Mouse (Mus musculus): ENCODE data around the gene Slc35f1. TPM values are rescaled to one million over a fixed set of nuclear protein-coding genes. Genes with fewer than 3 reads are reported as not detected.

The Slc35f1 gene
- polyA plus RNA-seq (2012; rRNA removed), result 0.02 TPM in 2 replicates

GRCm38 (mm10) chr10:52690334-52690991, at the start of gene Slc35f1:
TSS of gene Slc35f1 (plus strand) at chr10:52690533.
- TF ChIP-seq CTCF (IDR thresholded peaks at IDR 0.05; ENCODE audit: control insufficient read depth, insufficient read depth, insufficient replicate concordance, low read depth, low read length), result peak; percentile 56
- TF ChIP-seq POLR2A (IDR thresholded peaks at IDR 0.05; ENCODE audit: control insufficient read depth, low read depth, low read length), result no peak

GRCm38 (mm10) chr10:52671234-52671633, 19.1 kb upstream of the Slc35f1 start:
- Histone ChIP-seq H3K4me3 (ENCODE audit: control insufficient read depth, low read depth, low read length) (no peak overlapping the region), H3K4me1 (ENCODE audit: control insufficient read depth, insufficient read depth, low read length) (no peaks in the 10 kb centered on the region), H3K36me3 (ENCODE audit: control insufficient read depth, insufficient read depth, low read length) (no peaks in the 10 kb centered on the region), H3K27me3 (ENCODE audit: control insufficient read depth, insufficient read depth, low read length) (no peaks in the 10 kb centered on the region), H3K27ac (ENCODE audit: control insufficient read depth, insufficient read depth, low read depth, low read length) (no peak overlapping the region)
- no peak for TF ChIP-seq CTCF (IDR thresholded peaks at IDR 0.05; ENCODE audit: control insufficient read depth, insufficient read depth, insufficient replicate concordance, low read depth, low read length)
- TF ChIP-seq POLR2A (IDR thresholded peaks at IDR 0.05; ENCODE audit: control insufficient read depth, low read depth, low read length), result no peak

More at GRCm38 (mm10) chr10:52690334-52690991, at the start of gene Slc35f1:
- peaks cover 11% of the 10 kb centered on the region for H3K4me1 ChIP-seq (ENCODE audit: control insufficient read depth, insufficient read depth, low read length)
- no peak within 1 kb of the TSS for H3K27ac ChIP-seq (ENCODE audit: control insufficient read depth, insufficient read depth, low read depth, low read length)
- peak within 1 kb of the TSS; percentile 64 for H3K4me3 ChIP-seq (ENCODE audit: control insufficient read depth, low read depth, low read length)
- H3K27me3 ChIP-seq (ENCODE audit: control insufficient read depth, insufficient read depth, low read length), result no peaks in the 10 kb centered on the region
- no peaks in the 10 kb centered on the region for H3K36me3 ChIP-seq (ENCODE audit: control insufficient read depth, insufficient read depth, low read length)

DNA sequence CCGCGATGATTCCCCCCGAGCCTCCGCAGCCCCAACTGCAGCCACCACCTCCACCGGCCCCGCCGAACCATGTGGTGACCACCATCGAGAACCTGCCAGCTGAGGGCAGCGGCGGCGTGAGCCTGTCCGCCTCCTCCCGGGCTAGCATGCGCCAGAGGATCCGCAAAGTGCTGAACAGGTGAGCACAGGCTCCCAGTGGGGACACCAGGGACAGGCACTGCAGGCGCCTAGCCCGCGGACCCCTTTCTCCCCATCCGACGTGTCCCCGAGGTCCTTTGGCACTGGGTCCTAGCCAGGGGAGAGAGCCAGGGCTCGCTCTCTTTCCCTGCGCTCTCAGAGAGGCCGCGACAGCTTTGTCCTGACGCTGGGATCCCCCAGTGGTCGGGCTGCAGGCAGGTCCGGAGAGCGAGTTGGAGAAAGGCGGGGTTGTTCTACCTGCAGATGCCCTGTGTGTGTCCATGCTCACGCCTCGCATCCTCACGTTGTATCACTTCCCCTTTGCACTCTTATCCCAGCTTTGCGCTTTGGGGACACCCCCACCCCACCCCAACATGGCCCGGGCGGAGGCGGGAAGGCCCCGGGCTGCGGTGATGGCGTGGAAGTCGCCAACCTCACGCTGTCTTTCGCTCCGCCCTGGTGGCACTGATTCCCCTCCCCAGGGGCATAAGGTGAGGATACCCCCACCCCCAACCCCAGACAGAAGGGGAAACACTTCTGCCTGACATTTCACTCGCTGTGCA, 829 bp downstream of the Slc35f1 start:
- peak overlapping the region; percentile 64 for H3K4me3 ChIP-seq (ENCODE audit: control insufficient read depth, low read depth, low read length)
- H3K36me3 ChIP-seq (ENCODE audit: control insufficient read depth, insufficient read depth, low read length), result no peaks in the 10 kb centered on the region
- no peaks in the 10 kb centered on the region for H3K27me3 ChIP-seq (ENCODE audit: control insufficient read depth, insufficient read depth, low read length)
- H3K4me1 ChIP-seq (ENCODE audit: control insufficient read depth, insufficient read depth, low read length), result peaks cover 11% of the 10 kb centered on the region
- no peak overlapping the region for H3K27ac ChIP-seq (ENCODE audit: control insufficient read depth, insufficient read depth, low read depth, low read length)
- TF ChIP-seq CTCF (IDR thresholded peaks at IDR 0.05; ENCODE audit: control insufficient read depth, insufficient read depth, insufficient replicate concordance, low read depth, low read length) (no peak), POLR2A (IDR thresholded peaks at IDR 0.05; ENCODE audit: control insufficient read depth, low read depth, low read length) (no peak)

DNA sequence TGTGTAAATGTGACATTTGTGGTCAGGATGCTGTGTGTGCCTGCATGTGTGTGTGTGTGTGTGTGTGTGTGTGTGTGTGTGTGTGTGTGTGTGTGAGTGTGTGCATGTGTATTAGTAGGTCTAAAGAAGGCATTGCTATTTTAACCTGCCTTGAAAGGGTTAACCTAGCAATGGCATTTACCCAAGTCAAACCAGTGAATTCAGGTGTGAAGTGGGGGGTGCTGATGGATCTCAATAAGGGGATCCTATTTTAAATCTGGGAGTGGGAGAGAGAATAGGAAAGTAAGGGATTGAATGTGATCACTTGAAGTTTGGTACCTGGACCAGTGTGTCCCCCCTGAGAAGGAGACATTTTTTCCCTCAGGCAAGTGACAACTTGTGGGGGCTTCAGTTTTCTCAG, 13.4 kb downstream of the Slc35f1 start:
- H3K27me3 ChIP-seq (ENCODE audit: control insufficient read depth, insufficient read depth, low read length), result no peaks in the 10 kb centered on the region
- TF ChIP-seq CTCF (IDR thresholded peaks at IDR 0.05; ENCODE audit: control insufficient read depth, insufficient read depth, insufficient replicate concordance, low read depth, low read length) (no peak), POLR2A (IDR thresholded peaks at IDR 0.05; ENCODE audit: control insufficient read depth, low read depth, low read length) (no peak)
- H3K4me3 ChIP-seq (ENCODE audit: control insufficient read depth, low read depth, low read length), result no peak overlapping the region
- no peaks in the 10 kb centered on the region for H3K4me1 ChIP-seq (ENCODE audit: control insufficient read depth, insufficient read depth, low read length)
- H3K27ac ChIP-seq (ENCODE audit: control insufficient read depth, insufficient read depth, low read depth, low read length), result no peak overlapping the region
- H3K36me3 ChIP-seq (ENCODE audit: control insufficient read depth, insufficient read depth, low read length), result no peaks in the 10 kb centered on the region

DNA sequence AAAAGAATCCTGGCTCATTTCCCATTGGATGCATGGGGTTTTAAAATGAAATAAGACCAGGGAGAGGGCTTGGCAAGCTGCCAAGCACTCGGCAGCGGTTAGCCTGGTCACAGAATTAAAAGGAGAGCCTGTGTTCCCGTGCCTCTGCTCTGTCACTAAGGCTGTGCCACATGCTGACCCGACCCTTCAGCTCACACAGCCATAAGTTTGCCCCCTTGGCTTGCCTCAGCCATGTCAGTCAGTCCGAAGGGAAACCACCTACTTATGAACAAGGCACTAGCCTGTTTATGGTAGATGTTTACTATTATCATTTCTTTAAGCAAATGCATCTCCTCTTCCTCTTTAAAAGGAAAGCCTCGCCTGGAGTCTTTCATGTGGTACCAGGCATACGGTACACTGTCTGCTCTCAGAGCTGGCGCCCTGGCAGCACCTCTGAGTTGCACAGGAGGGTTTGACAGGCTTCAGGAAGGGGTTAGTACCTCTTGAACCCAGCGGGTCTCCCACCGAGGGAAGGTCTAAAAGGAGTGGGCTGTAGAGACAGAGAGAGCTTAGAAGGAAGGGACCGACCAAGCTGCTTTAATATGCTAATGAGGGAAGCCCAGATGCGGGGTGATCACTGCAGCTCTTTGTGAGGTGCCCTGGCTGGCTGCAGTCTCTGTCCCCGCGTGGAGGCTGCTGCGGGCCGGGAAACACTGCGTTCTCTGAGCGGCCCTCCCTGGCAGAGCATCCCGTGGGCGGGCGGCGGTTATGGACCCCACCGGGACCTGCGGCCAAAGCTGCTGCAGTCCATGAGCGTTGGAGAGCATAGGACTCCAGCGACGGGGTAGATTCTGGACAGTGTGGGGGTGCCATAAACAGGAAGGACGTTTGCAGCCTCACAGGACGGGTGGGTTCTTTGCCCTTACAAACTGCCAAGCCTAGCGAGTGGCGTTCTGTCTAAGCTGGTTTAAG, 14.0 kb downstream of the Slc35f1 start:
- Histone ChIP-seq H3K27ac (ENCODE audit: control insufficient read depth, insufficient read depth, low read depth, low read length) (no peak overlapping the region), H3K4me1 (ENCODE audit: control insufficient read depth, insufficient read depth, low read length) (no peaks in the 10 kb centered on the region), H3K4me3 (ENCODE audit: control insufficient read depth, low read depth, low read length) (no peak overlapping the region; the same call in 1 of the 2 replicates), H3K27me3 (ENCODE audit: control insufficient read depth, insufficient read depth, low read length) (no peaks in the 10 kb centered on the region), H3K36me3 (ENCODE audit: control insufficient read depth, insufficient read depth, low read length) (no peaks in the 10 kb centered on the region)
- TF ChIP-seq POLR2A (IDR thresholded peaks at IDR 0.05; ENCODE audit: control insufficient read depth, low read depth, low read length) (no peak), CTCF (IDR thresholded peaks at IDR 0.05; ENCODE audit: control insufficient read depth, insufficient read depth, insufficient replicate concordance, low read depth, low read length) (no peak)

GRCm38 (mm10) chr10:52709482-52709881, 19.1 kb downstream of the Slc35f1 start:
- TF ChIP-seq POLR2A (IDR thresholded peaks at IDR 0.05; ENCODE audit: control insufficient read depth, low read depth, low read length) (no peak), CTCF (IDR thresholded peaks at IDR 0.05; ENCODE audit: control insufficient read depth, insufficient read depth, insufficient replicate concordance, low read depth, low read length) (no peak)
- H3K4me3 ChIP-seq (ENCODE audit: control insufficient read depth, low read depth, low read length), result no peak overlapping the region

More at GRCm38 (mm10) chr10:52709482-52709881, 19.1 kb downstream of the Slc35f1 start:
- Histone ChIP-seq H3K4me1 (ENCODE audit: control insufficient read depth, insufficient read depth, low read length) (no peaks in the 10 kb centered on the region), H3K27me3 (ENCODE audit: control insufficient read depth, insufficient read depth, low read length) (no peaks in the 10 kb centered on the region), H3K27ac (ENCODE audit: control insufficient read depth, insufficient read depth, low read depth, low read length) (no peak overlapping the region), H3K36me3 (ENCODE audit: control insufficient read depth, insufficient read depth, low read length) (no peaks in the 10 kb centered on the region)
